Mouse (Mus musculus): ENCODE results near the gene Rb1. TPM values are rescaled to one million over a fixed set of nuclear protein-coding genes. Genes with fewer than 3 reads are reported as not detected.

Rb1 gene
- polyA plus RNA-seq, 1 experiment = 12.8 TPM

GRCm38 (mm10) chr14:73262210-73262609 is 63.4 kb downstream of the Rb1 start:
- no peak for DNase-seq (ENCODE audit: low spot score)

GRCm38 (mm10) chr14:73258181-73258580 is 67.4 kb downstream of the Rb1 start:
- no peak for DNase-seq (ENCODE audit: low spot score)

- DNase-seq (ENCODE audit: low spot score) = no peak
These were observed 68.3 kb downstream of the Rb1 start for GRCm38 (mm10) chr14:73257348-73257747.

GRCm38 (mm10) chr14:73255426-73255970 is 70.1 kb downstream of the Rb1 start:
- no peak for DNase-seq (ENCODE audit: low spot score)

- no peak for DNase-seq (ENCODE audit: low spot score)
These were observed 71.2 kb downstream of the Rb1 start for GRCm38 (mm10) chr14:73254412-73254811.

- no peak for DNase-seq (ENCODE audit: low spot score)
These were observed 72.0 kb downstream of the Rb1 start for GRCm38 (mm10) chr14:73253453-73254251.

GRCm38 (mm10) chr14:73252276-73252675 is 73.3 kb downstream of the Rb1 start:
- DNase-seq (ENCODE audit: low spot score) = no peak

- DNase-seq (ENCODE audit: low spot score) = no peak
These were observed 75.6 kb downstream of the Rb1 start for GRCm38 (mm10) chr14:73250056-73250455.

- no peak for DNase-seq (ENCODE audit: low spot score)
These were observed 81.5 kb downstream of the Rb1 start for GRCm38 (mm10) chr14:73244061-73244597.

- DNase-seq (ENCODE audit: low spot score) = no peak
These were observed 85.8 kb downstream of the Rb1 start for GRCm38 (mm10) chr14:73239857-73240256.

- no peak for DNase-seq (ENCODE audit: low spot score)
These were observed 86.3 kb downstream of the Rb1 start for GRCm38 (mm10) chr14:73239291-73239690.

GRCm38 (mm10) chr14:73238498-73239250 is 86.9 kb downstream of the Rb1 start:
- DNase-seq (ENCODE audit: low spot score) = no peak

- peak; percentile 30 for DNase-seq (ENCODE audit: low spot score)
These were observed 87.7 kb downstream of the Rb1 start, which contains the start of gene Lpar6 for GRCm38 (mm10) chr14:73237848-73238321. Gene Lpar6, plus strand, starts transcription at chr14:73237895.

GRCm38 (mm10) chr14:73234468-73235031 is 91.1 kb downstream of the Rb1 start:
- no peak for DNase-seq (ENCODE audit: low spot score)

GRCm38 (mm10) chr14:73231286-73231982 is 94.2 kb downstream of the Rb1 start:
- no peak for DNase-seq (ENCODE audit: low spot score)

GRCm38 (mm10) chr14:73226849-73227248 is 98.8 kb downstream of the Rb1 start:
- no peak for DNase-seq (ENCODE audit: low spot score)

- DNase-seq (ENCODE audit: low spot score) = no peak
These were observed 99.3 kb downstream of the Rb1 start for GRCm38 (mm10) chr14:73226346-73226745.

- DNase-seq (ENCODE audit: low spot score) = no peak
These were observed 103.2 kb downstream of the Rb1 start for GRCm38 (mm10) chr14:73222316-73222970.

GRCm38 (mm10) chr14:73217062-73217461 is 108.6 kb downstream of the Rb1 start:
- no peak for DNase-seq (ENCODE audit: low spot score)

GRCm38 (mm10) chr14:73211477-73211876 is 114.1 kb downstream of the Rb1 start:
- DNase-seq (ENCODE audit: low spot score) = no peak

GRCm38 (mm10) chr14:73210196-73210595 is 115.4 kb downstream of the Rb1 start:
- no peak for DNase-seq (ENCODE audit: low spot score)
